Comparison of ENCODE assay signal across 14 mouse cellular contexts in genomic region chr1:94147015-94147414, GRCm38 (mm10).
DNase-seq lines count a peak whose midpoint lies in the region; ATAC-seq and TF ChIP-seq lines count a peak whose summit lies in the region.
"Had no signal": no experiment of that assay in that cellular context is flagged by ENCODE, and none has a peak within 500 bp of the region (broad histone marks: within the 10 kb centered on the region; RNA-seq: fewer than 3 reads in every experiment).

No protein-coding gene starts in this region.

- peak; percentile 35 for DNase-seq in kidney, adult 2 months
- no peak for DNase-seq in kidney, postnatal 10 days
- no peak for DNase-seq in forebrain, embryonic 14.5 days (ENCODE audit: low spot score)
- DNase-seq in natural killer cell, adult 2 months (ENCODE audit: low spot score in 2 of 2): no peak
- DNase-seq: adrenal gland, adult 8-10 months; cerebellum, postnatal 25 days; thymus, postnatal 14 days had no signal

- no peak for ATAC-seq in megakaryocyte, adult 5-6 weeks (ENCODE audit: poor library complexity, severe bottlenecking)
- peak; percentile 68 for ATAC-seq in common myeloid progenitor, adult 5-6 weeks (replicated peaks; ENCODE audit: low read depth, poor library complexity, severe bottlenecking)
- no peak for ATAC-seq in forebrain, embryonic 14.5 days
- ATAC-seq: intestine, embryonic 15.5 days; midbrain, embryonic 16.5 days had no signal

- no peak overlapping the region for H3K27ac ChIP-seq in kidney, adult 2 months (ENCODE audit: insufficient read depth, low read depth, low read length)
- no peak overlapping the region for H3K27ac ChIP-seq in forebrain, embryonic 14.5 days (ENCODE audit: low read depth, low read length)
- H3K27ac ChIP-seq: hindbrain, embryonic 10.5 days; intestine, embryonic 15.5 days; neural tube, embryonic 13.5 days had no signal

- no peaks in the 10 kb centered on the region for H3K36me3 ChIP-seq in kidney, adult 2 months (ENCODE audit: control insufficient read depth, insufficient read depth, low read length)
- no peaks in the 10 kb centered on the region for H3K36me3 ChIP-seq in megakaryocyte, embryonic 14.5 days (replicated peaks; ENCODE audit: low read length)
- H3K36me3 ChIP-seq in forebrain, embryonic 14.5 days (ENCODE audit: control insufficient read depth, insufficient read depth, low read length): no peaks in the 10 kb centered on the region
- H3K36me3 ChIP-seq: hindbrain, embryonic 10.5 days; intestine, embryonic 15.5 days; neural tube, embryonic 13.5 days had no signal

- no peak overlapping the region for H3K9ac ChIP-seq in forebrain, embryonic 14.5 days (ENCODE audit: low read length)
- H3K9ac ChIP-seq: intestine, embryonic 15.5 days; neural tube, embryonic 13.5 days had no signal

- TF ChIP-seq CTCF in kidney, adult 2 months (conservative IDR thresholded peaks at IDR 0.05; ENCODE audit: insufficient read depth, insufficient read length, low read depth, low read length): no peak

- no peaks in the 10 kb centered on the region for H3K27me3 ChIP-seq in kidney, adult 2 months (replicated peaks; ENCODE audit: control insufficient read depth, insufficient read depth, low read length)
- no peaks in the 10 kb centered on the region for H3K27me3 ChIP-seq in megakaryocyte, embryonic 14.5 days (replicated peaks)
- no peaks in the 10 kb centered on the region for H3K27me3 ChIP-seq in forebrain, embryonic 14.5 days (replicated peaks; ENCODE audit: control insufficient read depth, insufficient read depth, low read length)
- H3K27me3 ChIP-seq: intestine, embryonic 15.5 days; neural tube, embryonic 13.5 days had no signal

- no peak overlapping the region for H3K4me2 ChIP-seq in forebrain, embryonic 14.5 days (ENCODE audit: low read length)
- H3K4me2 ChIP-seq: intestine, embryonic 15.5 days; neural tube, embryonic 13.5 days had no signal

- no peak for TF ChIP-seq POLR2A in kidney, adult 2 months (IDR thresholded peaks at IDR 0.05; ENCODE audit: low read depth, low read length)

- WGBS in kidney, adult 2 months: 68% methylated on average over 4 of the region's 4 CpGs
- WGBS in forebrain, embryonic 14.5 days: 90% methylated on average over 4 of the region's 4 CpGs

- H3K4me3 ChIP-seq in kidney, adult 2 months (ENCODE audit: insufficient read depth, low read depth, low read length): no peak overlapping the region
- H3K4me3 ChIP-seq in megakaryocyte, embryonic 14.5 days (replicated peaks): peak overlapping the region; percentile 86
- H3K4me3 ChIP-seq in forebrain, embryonic 14.5 days (ENCODE audit: low read depth, low read length): no peak overlapping the region
- H3K4me3 ChIP-seq: hindbrain, embryonic 10.5 days; intestine, embryonic 15.5 days; neural tube, embryonic 13.5 days had no signal

- H3K4me1 ChIP-seq in kidney, adult 2 months (ENCODE audit: control insufficient read depth, insufficient read depth, low read length): no peaks in the 10 kb centered on the region
- peaks cover 6% of the 10 kb centered on the region; the same call in 1 of the 2 replicates for H3K4me1 ChIP-seq in megakaryocyte, embryonic 14.5 days
- no peaks in the 10 kb centered on the region for H3K4me1 ChIP-seq in forebrain, embryonic 14.5 days (ENCODE audit: control insufficient read depth, insufficient read depth, low read length)
- H3K4me1 ChIP-seq: hindbrain, embryonic 10.5 days; intestine, embryonic 15.5 days; neural tube, embryonic 13.5 days had no signal

- H3K9me3 ChIP-seq in megakaryocyte, embryonic 14.5 days: 0 out of 2 replicates have a peak, but pooled peaks cover 3% of the 10 kb centered on the region
- no peaks in the 10 kb centered on the region for H3K9me3 ChIP-seq in forebrain, embryonic 14.5 days (replicated peaks; ENCODE audit: control insufficient read depth, low read length)
- H3K9me3 ChIP-seq: hindbrain, embryonic 10.5 days; intestine, embryonic 15.5 days; neural tube, embryonic 13.5 days had no signal
